Mouse (Mus musculus) cerebellum, adult 2 months (tissue): Measurements from ENCODE around the gene Nectin1. TPM values are rescaled to one million over a fixed set of nuclear protein-coding genes. Genes with fewer than 3 reads are reported as not detected.

ENCODE experiments used
- DNase-seq, 2 experiments: peaks; one replicate each; pipeline ENCODE4 v3.0.0; 2021
- H3K27ac ChIP-seq: fragments of 200-500 bp; 2 replicates; pipeline ENCODE4 v1.5.1; 2012; ENCODE audit warnings: low read length, control low read depth, inconsistent platforms; ENCODE audit not compliant: insufficient read depth
- H3K27me3 ChIP-seq: fragments of 200-500 bp; 2 replicates; pipeline ENCODE4 v1.6.1; 2012; ENCODE audit warnings: inconsistent platforms, mild to moderate bottlenecking, low read length, moderate library complexity; ENCODE audit not compliant: control insufficient read depth, insufficient read depth
- H3K4me1 ChIP-seq: fragments of 200-500 bp; 2 replicates; pipeline ENCODE4 v1.6.1; 2011; ENCODE audit warnings: low read length; ENCODE audit not compliant: control insufficient read depth, insufficient read depth
- H3K4me3 ChIP-seq: fragments of 200-500 bp; replicated peaks from 2 replicates; pipeline ENCODE3; 2011; ENCODE audit warnings: mild to moderate bottlenecking, low read depth, low read length, control low read depth; ENCODE audit not compliant: insufficient read depth
- CTCF ChIP-seq: fragments of 200-500 bp; IDR thresholded peaks from 2 replicates; pipeline ENCODE4 v1.5.1; 2011; ENCODE audit warnings: low read depth, mild to moderate bottlenecking, control low read depth, low read length, moderate library complexity, borderline replicate concordance; ENCODE audit not compliant: insufficient read depth
- POLR2A ChIP-seq: fragments of 200-500 bp; IDR thresholded peaks from 2 replicates; pipeline ENCODE4 v1.6.1; 2011; ENCODE audit warnings: low read length, control low read depth, borderline replicate concordance; ENCODE audit not compliant: insufficient read depth
- WGBS: fragments of 180-500 bp; shearing (Covaris S2); methylation state at CpG from one replicate; pipeline ENCODE4 v1.1.7; 2018; 5-methylcytosine and 5-hydroxymethylcytosine counted together
- polyA plus RNA-seq: library from polyadenylated mRNA; depleted of rRNA; stranded (reverse); fragments of >200 nt; gene quantifications from 2 replicates; pipeline ENCODE4 v1.2.3, GENCODE M21; 2012

Nectin1 gene
- polyA plus RNA-seq, 1 experiment, result 28.9 TPM

DNA sequence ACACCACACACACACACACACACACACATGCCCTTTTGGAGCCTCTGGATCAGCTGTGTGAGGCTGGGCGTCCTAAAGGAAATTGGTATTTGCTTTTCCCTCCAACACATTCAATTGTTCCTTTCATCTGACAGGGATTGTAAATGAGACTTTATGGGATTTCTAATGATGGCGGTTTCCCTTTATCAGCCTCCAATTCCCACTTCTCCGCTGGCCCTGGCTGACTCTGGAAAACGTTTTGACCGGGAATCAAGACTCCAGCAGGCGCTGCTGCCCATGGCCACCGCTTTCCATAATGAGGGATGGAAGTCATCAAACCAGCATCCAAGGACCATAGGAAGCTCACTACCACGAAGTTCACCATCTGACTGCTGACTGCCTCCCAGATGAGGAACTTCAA lies 11.1 kb upstream of the Nectin1 start:
- no peak for DNase-seq
- 74% methylated on average over 8 of the region's 8 CpGs for WGBS
- no peaks in the 10 kb centered on the region for H3K4me1 ChIP-seq
- H3K27ac ChIP-seq, result no peak overlapping the region
- TF ChIP-seq POLR2A, result no peak
- TF ChIP-seq CTCF, result no peak
- no peaks in the 10 kb centered on the region for H3K27me3 ChIP-seq
- H3K4me3 ChIP-seq, result no peak overlapping the region

DNA sequence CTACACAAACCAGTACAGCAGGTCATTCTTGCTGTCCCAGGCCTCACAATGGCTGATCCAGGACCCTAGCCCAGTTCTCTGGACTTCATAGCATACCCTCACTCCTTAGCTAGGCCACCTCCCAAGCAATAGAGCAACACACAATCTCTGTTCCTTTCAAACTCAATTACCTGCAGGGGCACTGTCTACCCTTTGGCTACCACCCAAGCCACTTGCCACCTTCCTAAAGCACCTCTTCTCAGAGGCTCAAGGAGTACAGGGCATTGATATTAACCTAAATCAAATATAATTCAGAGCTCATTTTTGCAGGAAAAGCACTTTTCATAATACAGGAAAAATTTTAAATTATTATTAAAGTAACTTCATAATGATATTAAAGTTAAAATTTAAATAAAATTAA lies 8.8 kb upstream of the Nectin1 start:
- no peak overlapping the region for H3K27ac ChIP-seq
- H3K4me3 ChIP-seq, result no peak overlapping the region
- no peaks in the 10 kb centered on the region for H3K27me3 ChIP-seq
- no peaks in the 10 kb centered on the region for H3K4me1 ChIP-seq
- DNase-seq, result no peak
- TF ChIP-seq CTCF, result no peak
- TF ChIP-seq POLR2A, result no peak

DNA sequence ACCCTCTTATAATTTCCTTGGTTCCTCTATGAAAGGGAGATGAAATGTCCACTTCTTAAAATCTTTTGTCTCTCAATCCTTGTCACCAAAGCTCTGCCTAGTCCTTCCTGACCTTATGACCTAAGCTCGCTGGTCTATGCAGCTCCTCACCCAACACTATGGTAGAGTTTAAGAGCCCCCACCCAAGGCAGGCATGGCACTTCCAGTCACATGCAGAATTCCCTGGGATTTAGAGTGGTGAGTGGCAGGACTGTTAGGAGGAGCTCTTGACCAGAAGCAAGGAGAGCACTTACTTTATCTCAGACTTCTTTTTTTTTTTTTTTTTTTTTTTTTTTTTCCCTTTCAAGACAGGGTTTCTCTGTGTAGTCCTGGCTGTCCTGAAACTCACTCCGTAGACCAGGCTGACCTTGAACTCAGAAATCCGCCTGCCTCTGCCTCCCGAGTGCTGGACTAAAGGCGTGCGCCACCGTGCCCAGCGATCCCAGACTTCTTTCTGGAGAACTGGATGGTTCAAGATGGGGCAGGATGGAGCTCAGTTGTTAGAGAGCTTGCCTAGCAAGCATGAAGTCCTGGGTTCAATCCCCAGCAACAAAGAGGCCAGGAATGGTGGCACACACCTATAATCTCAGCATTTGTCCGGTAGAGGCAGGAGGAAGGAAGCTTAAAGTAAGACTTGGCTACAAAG lies 7.6 kb upstream of the Nectin1 start:
- H3K4me1 ChIP-seq, result no peaks in the 10 kb centered on the region
- no peak overlapping the region for H3K27ac ChIP-seq
- 98% methylated on average over 9 of the region's 9 CpGs for WGBS
- TF ChIP-seq POLR2A, result no peak
- no peak for TF ChIP-seq CTCF
- no peaks in the 10 kb centered on the region for H3K27me3 ChIP-seq
- DNase-seq, result no peak
- no peak overlapping the region for H3K4me3 ChIP-seq

DNA sequence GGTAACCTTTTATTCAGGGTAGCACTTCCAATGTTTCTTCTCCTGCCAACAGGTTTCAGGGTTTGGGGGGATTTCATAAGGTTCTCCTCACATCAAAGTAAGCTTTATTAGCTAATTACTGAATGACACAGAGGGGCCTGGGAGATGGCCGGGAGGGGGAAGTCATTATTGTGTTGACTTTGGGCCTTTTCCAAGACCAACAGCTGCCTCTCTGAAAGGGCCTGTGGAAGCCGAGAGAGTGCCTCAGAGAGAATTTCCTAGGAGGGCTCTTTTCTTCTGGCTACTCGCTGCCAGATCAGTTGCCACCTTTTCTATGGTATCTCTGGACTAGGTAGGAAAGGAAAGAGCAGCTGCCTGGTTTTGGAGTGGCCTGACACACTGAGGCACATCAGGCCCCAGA lies 6.5 kb upstream of the Nectin1 start:
- no peak for DNase-seq
- TF ChIP-seq POLR2A (no peak), CTCF (no peak)
- H3K27me3 ChIP-seq, result no peaks in the 10 kb centered on the region
- no peak overlapping the region for H3K27ac ChIP-seq
- H3K4me1 ChIP-seq, result no peaks in the 10 kb centered on the region
- WGBS, result 52% methylated on average over 3 of the region's 3 CpGs
- H3K4me3 ChIP-seq, result no peak overlapping the region

DNA sequence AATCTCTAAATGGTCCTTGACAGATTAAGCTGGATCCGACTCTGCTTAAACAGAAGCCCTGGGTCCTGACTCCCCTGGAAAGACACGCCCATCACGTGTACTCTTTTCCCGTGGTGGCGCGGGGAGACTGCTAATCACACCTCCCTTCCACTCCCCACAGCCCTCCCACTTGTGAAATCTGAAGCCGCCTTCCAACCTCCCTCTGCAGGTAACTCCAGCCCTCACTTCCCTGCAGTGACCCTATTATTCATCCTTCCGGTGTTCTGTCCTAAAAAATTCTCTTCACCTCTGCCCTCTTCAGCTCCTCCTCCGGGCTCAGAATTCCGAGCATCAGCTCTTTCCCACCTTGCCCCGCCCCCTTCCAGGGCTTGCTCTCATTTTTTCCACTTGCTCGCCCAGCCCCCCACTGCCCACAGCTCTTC lies 5.9 kb upstream of the Nectin1 start:
- no peaks in the 10 kb centered on the region for H3K4me1 ChIP-seq
- no peak overlapping the region for H3K27ac ChIP-seq
- H3K27me3 ChIP-seq, result no peaks in the 10 kb centered on the region
- no peak for TF ChIP-seq CTCF
- TF ChIP-seq POLR2A, result no peak
- H3K4me3 ChIP-seq, result no peak overlapping the region
- WGBS, result 5% methylated on average over 12 of the region's 12 CpGs
- DNase-seq, result peak in 1 of 2 experiments; percentile 22

DNA sequence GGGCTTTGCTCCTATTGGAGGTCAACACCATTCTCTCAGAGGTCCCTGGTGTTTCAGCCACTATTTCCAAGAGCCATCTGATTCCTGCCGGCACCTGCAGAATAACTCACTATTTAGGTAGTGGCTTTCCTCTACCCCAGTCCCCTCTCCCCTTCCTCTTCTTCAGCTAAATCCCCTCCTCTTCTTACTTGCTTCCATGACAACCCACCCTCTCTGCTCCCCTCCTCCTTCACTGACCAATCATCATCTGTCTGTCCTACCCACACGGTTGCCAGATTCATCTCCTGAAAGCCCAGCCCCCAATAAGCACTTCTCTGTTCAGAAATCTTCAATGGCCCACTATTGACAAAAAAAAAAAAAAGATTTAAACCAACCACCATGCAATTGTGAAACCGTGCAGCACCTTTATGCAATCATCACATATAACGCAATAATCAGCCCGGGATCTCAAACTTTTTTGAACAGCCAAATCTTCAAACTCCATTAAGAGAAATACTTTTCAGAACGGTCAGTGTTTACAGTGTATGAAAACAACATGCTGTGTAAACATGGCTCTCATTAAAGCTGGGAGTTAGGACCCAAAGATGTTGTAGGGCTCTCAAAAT lies 5.2 kb upstream of the Nectin1 start:
- 57% methylated on average over 6 of the region's 6 CpGs for WGBS
- no peak overlapping the region for H3K4me3 ChIP-seq
- TF ChIP-seq POLR2A (no peak), CTCF (no peak)

DNA sequence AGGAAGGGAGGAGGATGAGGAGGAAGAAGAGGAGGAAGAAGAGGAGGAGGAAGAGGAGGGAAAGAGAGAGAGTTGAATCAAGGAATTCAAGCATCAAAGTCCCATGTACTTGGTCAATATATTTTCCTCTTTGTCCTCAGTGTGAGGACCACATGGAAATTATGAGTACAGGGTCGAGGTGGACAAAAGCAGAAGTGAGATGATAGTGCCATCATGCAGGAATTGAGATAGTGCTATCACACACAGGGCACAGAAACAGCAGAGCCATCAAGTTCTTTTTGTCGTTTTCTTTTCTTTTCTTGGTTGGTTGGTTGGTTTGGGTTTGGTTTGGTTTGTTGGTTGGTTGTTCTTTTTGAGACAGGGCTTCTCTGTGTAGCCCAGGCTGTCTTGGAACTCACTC lies 2.5 kb upstream of the Nectin1 start:
- no peak for TF ChIP-seq CTCF
- no peak overlapping the region for H3K4me3 ChIP-seq
- H3K27me3 ChIP-seq, result no peaks in the 10 kb centered on the region
- WGBS, result 77% methylated on average over 2 of the region's 2 CpGs
- no peak overlapping the region for H3K27ac ChIP-seq
- DNase-seq, result no peak
- H3K4me1 ChIP-seq, result 0 out of 2 replicates have a peak, but pooled peaks cover 8% of the 10 kb centered on the region

More for the DNA sequence above, 5.2 kb upstream of the Nectin1 start:
- Histone ChIP-seq H3K27me3 (no peaks in the 10 kb centered on the region), H3K27ac (no peak overlapping the region), H3K4me1 (no peaks in the 10 kb centered on the region)
- no peak for DNase-seq

DNA sequence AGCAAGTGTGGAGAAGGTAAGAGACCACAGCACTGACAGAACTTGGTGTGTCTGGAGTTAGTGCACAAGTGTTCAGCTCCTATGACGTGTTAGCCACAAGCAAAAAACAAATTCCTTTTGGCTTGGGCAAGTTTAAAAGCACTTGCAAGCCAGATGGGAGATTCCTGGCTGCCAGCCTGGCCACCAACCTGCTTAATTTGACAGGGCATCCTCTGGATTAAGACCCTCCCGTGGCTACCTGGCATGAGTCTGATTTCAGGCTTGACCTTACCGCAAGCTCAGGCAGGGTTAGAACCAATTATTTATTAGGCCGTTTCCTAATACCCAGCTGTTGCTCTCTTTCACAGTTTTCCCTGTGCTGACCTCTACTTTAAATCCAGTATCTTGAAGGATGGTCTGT lies 1.7 kb upstream of the Nectin1 start:
- no peak for DNase-seq
- no peak overlapping the region for H3K4me3 ChIP-seq
- no peaks in the 10 kb centered on the region for H3K27me3 ChIP-seq
- 0 out of 2 replicates have a peak, but pooled peaks cover 8% of the 10 kb centered on the region for H3K4me1 ChIP-seq
- 73% methylated on average over 4 of the region's 4 CpGs for WGBS
- TF ChIP-seq POLR2A, result no peak
- no peak for TF ChIP-seq CTCF
- no peak overlapping the region for H3K27ac ChIP-seq
